Comparison of ENCODE assay signal across 19 mouse cellular contexts in the genomic region with DNA sequence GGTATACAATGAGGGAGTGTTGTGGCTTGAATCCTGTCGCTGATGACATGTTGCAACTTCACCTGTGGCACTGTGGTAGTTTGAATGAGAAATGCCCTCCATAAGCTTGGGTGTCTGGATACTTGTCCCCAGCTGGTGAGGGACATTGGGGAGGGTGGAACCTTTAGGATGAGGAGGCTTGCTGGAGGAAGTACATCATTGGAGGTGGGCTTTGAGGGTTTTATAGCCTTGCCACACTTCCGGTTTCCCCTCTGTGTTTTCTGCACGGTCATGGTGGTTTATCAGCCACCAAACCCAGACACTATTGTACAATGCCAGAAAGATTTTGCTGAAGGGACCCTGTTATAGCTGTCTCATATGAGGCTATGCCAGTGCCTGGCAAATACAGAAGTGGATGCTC.
"Had no signal": no experiment of that assay in that cellular context is flagged by ENCODE, and none has a peak within 500 bp of the region (broad histone marks: within the 10 kb centered on the region; RNA-seq: fewer than 3 reads in every experiment).

No protein-coding gene starts in this region.

- H3K27me3 ChIP-seq: kidney, embryonic 15.5 days; liver, embryonic 13.5 days had no signal

- H3K4me3 ChIP-seq: kidney, embryonic 15.5 days; left cerebral cortex, adult 2 months; liver, embryonic 13.5 days had no signal

- H3K9ac ChIP-seq: kidney, embryonic 15.5 days; liver, embryonic 13.5 days had no signal

- H3K27ac ChIP-seq: kidney, embryonic 15.5 days; left cerebral cortex, adult 2 months; liver, embryonic 13.5 days; stomach, postnatal 0 days had no signal

- H3K9me3 ChIP-seq: kidney, embryonic 15.5 days; liver, embryonic 13.5 days had no signal

- DNase-seq: kidney, adult 11 months; kidney, adult 8-10 months; kidney, postnatal 10 days; kidney, postnatal 36 days; layer of hippocampus, postnatal 36 days; liver, embryonic 13.5 days; lung, adult 2 months; lung, postnatal 14 days; lung, postnatal 4 days; midbrain, embryonic 14.5 days; right cerebral cortex, adult 18-20 months; right cerebral cortex, postnatal 14 days; right cerebral cortex, postnatal 4 days; thymus, adult 2 months; thymus, postnatal 36 days had no signal

- H3K4me2 ChIP-seq: kidney, embryonic 15.5 days; liver, embryonic 13.5 days; midbrain, embryonic 11.5 days had no signal

- H3K36me3 ChIP-seq: kidney, embryonic 15.5 days; liver, embryonic 13.5 days had no signal
